Mouse (Mus musculus) lung, embryonic 14.5 days (tissue): ENCODE measurements at regions not wholly inside any gene's neighbourhood (a gene's known extent, or its start where the extent isn't known, plus 50 kb on each side); places are given as distances from the start of the nearest gene placed in this dataset.

ENCODE experiments used
- ATAC-seq: fragments of 200-750 bp; cut with Nextera tagmentation; 2 replicates; pipeline ENCODE4 v1.8.0; 2017; ENCODE audit warnings: mild to moderate bottlenecking, moderate TSS enrichment, moderate library complexity; ENCODE audit not compliant: insufficient read depth
- DNase-seq: peaks from one replicate; pipeline ENCODE4 v3.0.0-alpha.2; 2015
- H3K27ac ChIP-seq: fragments of 300-500 bp; sonication (generic); 2 replicates; pipeline ENCODE4 v1.5.1; 2014; ENCODE audit warnings: low read depth, mild to moderate bottlenecking, moderate library complexity
- H3K27me3 ChIP-seq: fragments of 300-500 bp; sonication (generic); 2 replicates; pipeline ENCODE4 v1.6.1; 2014; ENCODE audit warnings: low read length, control low read depth; ENCODE audit not compliant: insufficient read depth
- H3K36me3 ChIP-seq: fragments of 300-500 bp; sonication (generic); 2 replicates; pipeline ENCODE4 v1.6.1; 2014; ENCODE audit warnings: control low read depth; ENCODE audit not compliant: insufficient read depth
- H3K4me1 ChIP-seq: fragments of 300-500 bp; sonication (generic); 2 replicates; pipeline ENCODE4 v1.6.1; 2014; ENCODE audit warnings: antibody characterized with exemption, control low read depth; ENCODE audit not compliant: insufficient read depth
- H3K4me2 ChIP-seq: fragments of 300-500 bp; sonication (generic); 2 replicates; pipeline ENCODE4 v1.6.1; 2014; ENCODE audit warnings: mild to moderate bottlenecking
- H3K4me3 ChIP-seq: fragments of 300-500 bp; sonication (generic); 2 replicates; pipeline ENCODE4 v1.5.1; 2014; ENCODE audit warnings: low read depth, low read length
- H3K9ac ChIP-seq: fragments of 300-500 bp; sonication (generic); 2 replicates; pipeline ENCODE4 v1.6.1; 2014
- H3K9me3 ChIP-seq: fragments of 300-500 bp; sonication (generic); 2 replicates; pipeline ENCODE4 v1.6.1; 2016; ENCODE audit warnings: low read depth, low read length, control low read depth
- CTCF ChIP-seq: IDR thresholded peaks from 2 replicates; pipeline ENCODE4 v1.5.1; 2016; ENCODE audit warnings: antibody characterized with exemption, low read depth
- WGBS: fragments of 180-500 bp; shearing (Covaris S2); extraction: QIAGEN DNeasy Blood & Tissue Kit; methylation state at CpG from one replicate; pipeline ENCODE4 v1.1.7; 2014; 5-methylcytosine and 5-hydroxymethylcytosine counted together

DNA sequence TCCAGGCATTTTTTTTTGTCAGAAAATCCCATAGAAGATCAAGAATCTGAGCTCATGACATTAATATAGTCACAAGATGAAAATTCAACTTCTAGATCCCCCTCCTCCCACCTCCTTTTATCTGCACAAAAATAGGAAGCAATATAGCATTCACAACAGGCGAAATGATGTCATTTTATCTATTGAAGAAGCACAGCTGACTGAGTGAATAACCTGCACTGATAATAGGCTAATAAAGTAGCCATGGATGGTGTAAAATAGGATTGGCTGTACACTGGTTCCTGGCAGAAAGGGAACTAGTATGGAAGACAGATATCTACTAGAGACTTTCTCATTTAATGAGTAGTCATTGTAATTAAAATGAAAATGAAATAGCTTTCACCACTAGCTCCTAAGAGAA, 1124.6 kb downstream of the Diaph2 start:
- Histone ChIP-seq H3K36me3 (no peaks in the 10 kb centered on the region), H3K4me3 (no peak overlapping the region), H3K9me3 (no peaks in the 10 kb centered on the region), H3K4me1 (no peaks in the 10 kb centered on the region), H3K27ac (no peak overlapping the region), H3K4me2 (no peak overlapping the region), H3K27me3 (no peaks in the 10 kb centered on the region), H3K9ac (no peak overlapping the region)
- ATAC-seq (no peak), DNase-seq (no peak)
- no peak for TF ChIP-seq CTCF
- WGBS = 35% methylated on average over 1 of the region's 1 CpGs

DNA sequence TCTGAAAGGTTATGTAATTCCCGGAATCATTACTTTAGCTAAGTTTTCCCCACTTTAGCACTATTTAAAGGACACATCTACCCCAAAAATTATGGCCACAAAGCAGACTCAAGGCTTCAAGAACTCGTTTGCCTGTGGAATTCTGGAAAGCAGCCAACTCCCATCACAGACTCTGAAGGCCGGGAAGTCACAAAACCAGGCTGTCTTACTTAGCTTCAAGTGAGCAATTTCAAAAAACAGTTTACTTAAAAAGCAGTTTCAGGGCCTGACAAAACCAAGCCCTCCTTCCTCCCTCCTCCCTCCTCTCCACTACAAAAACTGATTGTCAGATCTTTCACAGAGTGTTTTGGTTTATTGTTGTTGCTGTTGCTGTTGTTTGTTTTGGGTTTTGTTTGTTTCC, 1125.7 kb downstream of the Diaph2 start:
- no peak overlapping the region for H3K9ac ChIP-seq
- H3K27me3 ChIP-seq = no peaks in the 10 kb centered on the region
- ATAC-seq (peak; percentile 65; the same call in 1 of the 2 replicates), DNase-seq (peak; percentile 82)
- H3K4me3 ChIP-seq = no peak overlapping the region
- H3K4me2 ChIP-seq = no peak overlapping the region
- no peaks in the 10 kb centered on the region for H3K4me1 ChIP-seq
- no peaks in the 10 kb centered on the region for H3K9me3 ChIP-seq
- no peaks in the 10 kb centered on the region for H3K36me3 ChIP-seq
- no peak overlapping the region for H3K27ac ChIP-seq
- TF ChIP-seq CTCF = no peak
- WGBS = 30% methylated on average over 3 of the region's 3 CpGs

DNA sequence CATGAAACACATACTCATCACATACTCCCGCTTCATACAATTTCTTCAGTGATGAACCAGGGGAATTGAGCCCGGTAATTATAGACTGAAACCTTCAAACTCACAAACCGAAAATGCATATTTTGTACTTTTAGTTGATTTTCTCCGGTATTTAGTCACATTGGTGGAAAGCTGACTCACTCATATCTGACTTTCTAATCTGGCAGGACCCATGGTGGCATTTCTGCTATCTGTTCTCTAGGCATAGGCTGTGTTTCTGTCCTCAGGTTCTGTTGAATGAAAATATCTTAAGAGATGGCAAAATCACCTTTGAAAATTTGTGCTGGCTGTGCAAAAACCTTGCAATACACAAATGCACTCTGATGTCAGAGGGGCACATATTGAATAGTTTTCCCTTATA, 1126.6 kb downstream of the Diaph2 start:
- Histone ChIP-seq H3K9ac (no peak overlapping the region), H3K27me3 (no peaks in the 10 kb centered on the region), H3K9me3 (no peaks in the 10 kb centered on the region), H3K4me3 (no peak overlapping the region), H3K4me2 (no peak overlapping the region), H3K4me1 (no peaks in the 10 kb centered on the region), H3K36me3 (no peaks in the 10 kb centered on the region), H3K27ac (no peak overlapping the region)
- no peak for TF ChIP-seq CTCF
- ATAC-seq (no peak), DNase-seq (no peak)
- 84% methylated on average over 4 of the region's 4 CpGs for WGBS
